In the genomic region with DNA sequence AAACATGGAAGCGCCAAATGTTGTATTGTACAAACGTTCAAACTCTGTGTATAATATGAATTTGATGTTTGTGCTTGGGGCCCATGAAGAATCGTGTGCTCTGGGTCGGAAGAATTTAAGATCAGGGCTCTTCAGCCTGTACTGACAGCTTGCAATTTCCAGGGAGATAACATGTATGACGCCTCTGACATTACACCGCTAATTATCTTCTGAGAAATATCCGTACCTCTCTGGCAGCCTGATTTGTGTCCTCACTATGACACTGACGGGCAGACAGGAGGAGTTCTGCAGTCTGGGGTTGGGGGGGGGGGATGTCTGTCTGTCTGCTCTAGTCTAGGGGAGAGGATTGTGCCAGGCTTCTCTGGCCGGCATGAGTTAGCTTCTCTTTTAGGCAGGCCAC, we compare ENCODE assay signal across 13 mouse cellular contexts.
"Had no signal": no experiment of that assay in that cellular context is flagged by ENCODE, and none has a peak within 500 bp of the region (broad histone marks: within the 10 kb centered on the region; RNA-seq: fewer than 3 reads in every experiment).

No protein-coding gene starts in this region.

- H3K9ac ChIP-seq: limb, embryonic 12.5 days; liver, embryonic 13.5 days; neural tube, embryonic 12.5 days had no signal

- H3K9me3 ChIP-seq: limb, embryonic 12.5 days; liver, embryonic 13.5 days; midbrain, embryonic 10.5 days; neural tube, embryonic 12.5 days had no signal

- H3K27ac ChIP-seq: neural tube, embryonic 12.5 days had no signal

- H3K36me3 ChIP-seq: limb, embryonic 12.5 days; liver, embryonic 13.5 days; midbrain, embryonic 10.5 days; neural tube, embryonic 12.5 days had no signal

- H3K4me2 ChIP-seq: liver, embryonic 13.5 days; neural tube, embryonic 12.5 days had no signal

- H3K27me3 ChIP-seq: liver, embryonic 13.5 days; neural tube, embryonic 12.5 days had no signal

- DNase-seq: kidney, adult 2 months; kidney, postnatal 14 days; layer of hippocampus, adult 9-11 months; liver; liver, embryonic 13.5 days; lung, adult 18-20 months; right cerebral cortex, adult 18-20 months; right cerebral cortex, postnatal 25 days; thymus, postnatal 4 days had no signal

- H3K4me3 ChIP-seq: limb, embryonic 12.5 days; liver, embryonic 13.5 days; midbrain, embryonic 10.5 days; myocyte; neural tube, embryonic 12.5 days had no signal
